In genomic region chr19:47910117-47910618, GRCm38 (mm10) we compare ENCODE assay signal across 8 mouse cellular contexts. TPM values are rescaled to one million over a fixed set of nuclear protein-coding genes. Genes with fewer than 3 reads are reported as not detected.
DNase-seq lines count a peak whose midpoint lies in the region; ATAC-seq lines count a peak whose summit lies in the region.

No protein-coding gene starts in this region.

- H3K4me2 ChIP-seq in heart, embryonic 15.5 days, result peak overlapping the region; percentile 55
- no peak overlapping the region; the same call in 1 of the 2 replicates for H3K4me2 ChIP-seq in intestine, embryonic 16.5 days (ENCODE audit: low read depth, low read length)

- H3K27me3 ChIP-seq in heart, embryonic 15.5 days, result no peaks in the 10 kb centered on the region
- no peaks in the 10 kb centered on the region for H3K27me3 ChIP-seq in embryonic facial prominence, embryonic 10.5 days (replicated peaks; ENCODE audit: low read depth, poor library complexity, severe bottlenecking)
- no peaks in the 10 kb centered on the region for H3K27me3 ChIP-seq in intestine, embryonic 16.5 days (replicated peaks; ENCODE audit: control insufficient read depth, insufficient read depth, low read length)

- DNase-seq in heart, adult 9 months (ENCODE audit: low spot score in 2 of 2), result no peak
- no peak for DNase-seq in embryonic facial prominence, embryonic 10.5 days (ENCODE audit: low spot score)
- DNase-seq in naive thymus-derived CD4-positive, alpha-beta T cell, adult 2 months (ENCODE audit: low read depth), result peak; percentile 85
- DNase-seq in urinary bladder, postnatal 4 days (ENCODE audit: low spot score in 2 of 2), result no peak
- no peak for DNase-seq in MN1 (ENCODE audit: low spot score)
- DNase-seq in gastrocnemius, postnatal 36 days, result no peak

- H3K9ac ChIP-seq in heart, embryonic 15.5 days, result no peak overlapping the region
- peak overlapping the region; percentile 48; the same call in 1 of the 2 replicates for H3K9ac ChIP-seq in intestine, embryonic 16.5 days (ENCODE audit: low read depth, low read length)

- H3K36me3 ChIP-seq in heart, embryonic 15.5 days, result no peaks in the 10 kb centered on the region
- peaks cover 39% of the 10 kb centered on the region for H3K36me3 ChIP-seq in embryonic facial prominence, embryonic 10.5 days (replicated peaks)
- no peaks in the 10 kb centered on the region for H3K36me3 ChIP-seq in intestine, embryonic 16.5 days (ENCODE audit: control insufficient read depth, insufficient read depth, low read length)

- peaks cover 55% of the 10 kb centered on the region for H3K4me1 ChIP-seq in heart, embryonic 15.5 days (replicated peaks)
- H3K4me1 ChIP-seq in embryonic facial prominence, embryonic 10.5 days, result peaks cover 51% of the 10 kb centered on the region
- peaks cover 13% of the 10 kb centered on the region for H3K4me1 ChIP-seq in intestine, embryonic 16.5 days (ENCODE audit: control insufficient read depth, insufficient read depth, low read length)

- intact Hi-C loops in gastrocnemius, postnatal 36 days (cut with DNase I), result no loop called here

- peak overlapping the region; percentile 83 for H3K27ac ChIP-seq in heart, embryonic 15.5 days
- peak overlapping the region; percentile 98 for H3K27ac ChIP-seq in embryonic facial prominence, embryonic 10.5 days (replicated peaks)
- H3K27ac ChIP-seq in intestine, embryonic 16.5 days (ENCODE audit: low read length), result no peak overlapping the region; the same call in 1 of the 2 replicates

- no peak for ATAC-seq in heart, embryonic 15.5 days (replicated peaks; ENCODE audit: insufficient number of reproducible peaks, insufficient read depth, low FRiP score, low read depth)
- ATAC-seq in intestine, embryonic 16.5 days, result no peak

- H3K9me3 ChIP-seq in heart, embryonic 15.5 days (replicated peaks), result no peaks in the 10 kb centered on the region
- no peaks in the 10 kb centered on the region for H3K9me3 ChIP-seq in embryonic facial prominence, embryonic 10.5 days
- H3K9me3 ChIP-seq in intestine, embryonic 16.5 days (ENCODE audit: control insufficient read depth, low read length), result no peaks in the 10 kb centered on the region

- WGBS in heart, embryonic 15.5 days, result 33% methylated on average over 3 of the region's 4 CpGs
- WGBS in embryonic facial prominence, embryonic 10.5 days, result 32% methylated on average over 4 of the region's 4 CpGs
- 42% methylated on average over 4 of the region's 4 CpGs for WGBS in intestine, embryonic 16.5 days

- H3K4me3 ChIP-seq in heart, embryonic 15.5 days, result no peak overlapping the region
- H3K4me3 ChIP-seq in embryonic facial prominence, embryonic 10.5 days, result peak overlapping the region; percentile 55
- H3K4me3 ChIP-seq in intestine, embryonic 16.5 days (ENCODE audit: low read length), result no peak overlapping the region

RNA-seq across cellular contexts. Expression of gene Cfap43, which starts 8.9 kb away (rescaled TPM):
- polyA plus RNA-seq in heart, embryonic 15.5 days (2015; fragmentation: Nextera tagmentation; extraction: Ambion mirVana), result 0.08 and 0.24 TPM in 2 replicates
- 0.02 and 0.08 TPM in 2 replicates for polyA plus RNA-seq in embryonic facial prominence, embryonic 10.5 days (2016; fragmentation: Nextera tagmentation; extraction: Ambion mirVana)
- 0.11 and 0.15 TPM in 2 replicates for polyA plus RNA-seq in intestine, embryonic 16.5 days (2015; fragmentation: Nextera tagmentation; extraction: Ambion mirVana)
- total RNA-seq in gastrocnemius, postnatal 36 days (2021), result not detected

RNA-seq across cellular contexts. Expression of gene Itprip, which starts 8.9 kb away (rescaled TPM):
- polyA plus RNA-seq in heart, embryonic 15.5 days (2015; fragmentation: Nextera tagmentation; extraction: Ambion mirVana), result 17.4 and 20.7 TPM in 2 replicates
- 19.9 and 21.4 TPM in 2 replicates for polyA plus RNA-seq in embryonic facial prominence, embryonic 10.5 days (2016; fragmentation: Nextera tagmentation; extraction: Ambion mirVana)
- 8.0 and 8.8 TPM in 2 replicates for polyA plus RNA-seq in intestine, embryonic 16.5 days (2015; fragmentation: Nextera tagmentation; extraction: Ambion mirVana)
- under 1 TPM; 0.74 to 0.76 TPM for total RNA-seq in gastrocnemius, postnatal 36 days (2021)

RNA-seq across cellular contexts. Expression of gene Cfap58, which starts 27.3 kb away (rescaled TPM):
- 0.09 TPM in 1 of 2 replicates, not detected in the other for polyA plus RNA-seq in heart, embryonic 15.5 days (2015; fragmentation: Nextera tagmentation; extraction: Ambion mirVana)
- polyA plus RNA-seq in embryonic facial prominence, embryonic 10.5 days (2016; fragmentation: Nextera tagmentation; extraction: Ambion mirVana), result not detected in 2 replicates
- not detected in 2 replicates for polyA plus RNA-seq in intestine, embryonic 16.5 days (2015; fragmentation: Nextera tagmentation; extraction: Ambion mirVana)
- not detected for total RNA-seq in gastrocnemius, postnatal 36 days (2021)

RNA-seq across cellular contexts. Expression of gene Gsto2, which starts 44.8 kb away (rescaled TPM):
- 0.74 and 1.2 TPM in 2 replicates for polyA plus RNA-seq in heart, embryonic 15.5 days (2015; fragmentation: Nextera tagmentation; extraction: Ambion mirVana)
- 0.74 and 1.0 TPM in 2 replicates for polyA plus RNA-seq in embryonic facial prominence, embryonic 10.5 days (2016; fragmentation: Nextera tagmentation; extraction: Ambion mirVana)
- polyA plus RNA-seq in intestine, embryonic 16.5 days (2015; fragmentation: Nextera tagmentation; extraction: Ambion mirVana), result 0.68 and 1.2 TPM in 2 replicates
- under 1 TPM; 0.22 to 0.66 TPM for total RNA-seq in gastrocnemius, postnatal 36 days (2021)

RNA-seq across cellular contexts. Expression of gene Gsto1, which starts 55.4 kb away (rescaled TPM):
- 97.5 and 103 TPM in 2 replicates for polyA plus RNA-seq in heart, embryonic 15.5 days (2015; fragmentation: Nextera tagmentation; extraction: Ambion mirVana)
- polyA plus RNA-seq in embryonic facial prominence, embryonic 10.5 days (2016; fragmentation: Nextera tagmentation; extraction: Ambion mirVana), result 189 and 190 TPM in 2 replicates
- 588 and 626 TPM in 2 replicates for polyA plus RNA-seq in intestine, embryonic 16.5 days (2015; fragmentation: Nextera tagmentation; extraction: Ambion mirVana)
- 10 to 100 TPM; 40.8 to 59.1 TPM for total RNA-seq in gastrocnemius, postnatal 36 days (2021)
